Mouse (Mus musculus) forebrain, postnatal 0 days (tissue): ENCODE results near the gene Fndc3b. TPM values are rescaled to one million over a fixed set of nuclear protein-coding genes. Genes with fewer than 3 reads are reported as not detected.
A peak's percentile ranks its signal among the peaks of the same experiment; 100 is the strongest.

Experiments
- ATAC-seq: fragments of 200-750 bp; cut with Nextera tagmentation; 2 replicates; pipeline ENCODE4 v1.8.0; 2017; ENCODE audit warnings: mild to moderate bottlenecking, moderate library complexity
- DNase-seq: peaks from one replicate; pipeline ENCODE4 v3.0.0-alpha.2; 2015
- H3K27ac ChIP-seq: fragments of 300-500 bp; sonication (generic); 2 replicates; pipeline ENCODE4 v1.5.1; 2014; ENCODE audit warnings: low read depth, mild to moderate bottlenecking, antibody characterized with exemption, low read length, moderate library complexity, mixed read lengths
- H3K27me3 ChIP-seq: fragments of 300-500 bp; sonication (generic); 2 replicates; pipeline ENCODE4 v1.6.1; 2014; ENCODE audit warnings: mild to moderate bottlenecking, low read length, mixed read lengths; ENCODE audit not compliant: insufficient read depth
- H3K36me3 ChIP-seq: fragments of 300-500 bp; sonication (generic); 2 replicates; pipeline ENCODE4 v1.6.1; 2014; ENCODE audit warnings: mild to moderate bottlenecking, moderate library complexity; ENCODE audit not compliant: insufficient read depth
- H3K4me1 ChIP-seq: fragments of 300-500 bp; sonication (generic); 2 replicates; pipeline ENCODE4 v1.6.1; 2014; ENCODE audit warnings: antibody characterized with exemption; ENCODE audit not compliant: insufficient read depth
- H3K4me2 ChIP-seq: fragments of 300-500 bp; sonication (generic); 2 replicates; pipeline ENCODE4 v1.6.1; 2014; ENCODE audit warnings: low read depth, mild to moderate bottlenecking, moderate library complexity
- H3K4me3 ChIP-seq: fragments of 300-500 bp; sonication (generic); 2 replicates; pipeline ENCODE4 v1.5.1; 2014; ENCODE audit warnings: low read depth, low read length, mixed read lengths
- H3K9ac ChIP-seq: fragments of 300-500 bp; sonication (generic); 2 replicates; pipeline ENCODE4 v1.6.1; 2014; ENCODE audit warnings: mild to moderate bottlenecking
- H3K9me3 ChIP-seq: fragments of 300-500 bp; sonication (generic); 2 replicates; pipeline ENCODE4 v1.6.1; 2016; ENCODE audit warnings: low read length
- CTCF ChIP-seq: sonication (generic); IDR thresholded peaks from 2 replicates; pipeline ENCODE4 v1.5.1; 2016; ENCODE audit warnings: antibody characterized with exemption, control low read depth, low read depth
- WGBS: fragments of 180-500 bp; shearing (Covaris S2); extraction: QIAGEN DNeasy Blood & Tissue Kit; methylation state at CpG from one replicate; pipeline ENCODE4 v1.1.7; 2014; 5-methylcytosine and 5-hydroxymethylcytosine counted together
- polyA plus RNA-seq: library from polyadenylated mRNA; unstranded; fragments of >200 nt; fragmentation: Nextera tagmentation; extraction: Ambion mirVana; gene quantifications from 2 replicates; pipeline ENCODE4 v1.2.1, GENCODE M21; 2015
- total RNA-seq: library from RNA; depleted of rRNA; stranded (reverse); fragments of >200 nt; gene quantifications from 2 replicates; pipeline ENCODE4 v1.2.3, GENCODE M21; 2014

Gene Fndc3b
- total and polyA plus RNA-seq, 2 experiments from 2014 or later: 5.7 to 18.3 TPM

GRCm38 (mm10) chr3:27743271-27744145, 32.4 kb upstream of the Fndc3b start:
- ATAC-seq (no peak), DNase-seq (no peak)
- Histone ChIP-seq H3K4me2 (no peak overlapping the region), H3K9ac (no peak overlapping the region), H3K9me3 (no peaks in the 10 kb centered on the region), H3K27ac (no peak overlapping the region), H3K27me3 (no peaks in the 10 kb centered on the region), H3K36me3 (no peaks in the 10 kb centered on the region), H3K4me3 (no peak overlapping the region), H3K4me1 (no peaks in the 10 kb centered on the region)
- WGBS: 70% methylated on average over 9 of the region's 9 CpGs
- no peak for TF ChIP-seq CTCF

- Histone ChIP-seq H3K9ac (no peak overlapping the region), H3K4me2 (no peak overlapping the region), H3K9me3 (no peaks in the 10 kb centered on the region), H3K36me3 (no peaks in the 10 kb centered on the region), H3K4me1 (no peaks in the 10 kb centered on the region), H3K27me3 (no peaks in the 10 kb centered on the region), H3K4me3 (no peak overlapping the region), H3K27ac (no peak overlapping the region)
- no peak for TF ChIP-seq CTCF
- WGBS: 68% methylated on average over 2 of the region's 2 CpGs
- DNase-seq: no peak
- no peak for ATAC-seq
Observed at GRCm38 (mm10) chr3:27742124-27742523, 31.0 kb upstream of the Fndc3b start.

GRCm38 (mm10) chr3:27740136-27740535, 29.0 kb upstream of the Fndc3b start:
- WGBS: 50% methylated on average over 7 of the region's 7 CpGs
- H3K4me2 ChIP-seq: no peak overlapping the region
- no peak for TF ChIP-seq CTCF
- DNase-seq (peak; percentile 14), ATAC-seq (peak; percentile 61; the same call in 1 of the 2 replicates)
- no peak overlapping the region for H3K9ac ChIP-seq
- H3K27ac ChIP-seq: no peak overlapping the region
- H3K36me3 ChIP-seq: no peaks in the 10 kb centered on the region
- H3K27me3 ChIP-seq: no peaks in the 10 kb centered on the region
- H3K4me1 ChIP-seq: no peaks in the 10 kb centered on the region
- H3K4me3 ChIP-seq: no peak overlapping the region
- no peaks in the 10 kb centered on the region for H3K9me3 ChIP-seq

- DNase-seq: no peak
- Histone ChIP-seq H3K9me3 (no peaks in the 10 kb centered on the region), H3K9ac (no peak overlapping the region), H3K4me2 (peak overlapping the region; percentile 29), H3K27me3 (no peaks in the 10 kb centered on the region), H3K36me3 (no peaks in the 10 kb centered on the region), H3K4me1 (no peaks in the 10 kb centered on the region), H3K4me3 (peak overlapping the region; percentile 19; the same call in 1 of the 2 replicates), H3K27ac (no peak overlapping the region)
- peak; percentile 34; the same call in 1 of the 2 replicates for ATAC-seq
- no peak for TF ChIP-seq CTCF
- WGBS: 10% methylated on average over 9 of the region's 9 CpGs
Observed at GRCm38 (mm10) chr3:27736180-27736579, 25.1 kb upstream of the Fndc3b start.

GRCm38 (mm10) chr3:27735113-27735512, 24.0 kb upstream of the Fndc3b start:
- no peak overlapping the region for H3K9ac ChIP-seq
- H3K4me1 ChIP-seq: no peaks in the 10 kb centered on the region
- no peak overlapping the region for H3K4me2 ChIP-seq
- no peaks in the 10 kb centered on the region for H3K36me3 ChIP-seq
- WGBS: 80% methylated on average over 5 of the region's 5 CpGs
- H3K4me3 ChIP-seq: no peak overlapping the region
- no peak overlapping the region for H3K27ac ChIP-seq
- no peak for TF ChIP-seq CTCF
- no peak for DNase-seq
- no peaks in the 10 kb centered on the region for H3K27me3 ChIP-seq
- no peak for ATAC-seq
- no peaks in the 10 kb centered on the region for H3K9me3 ChIP-seq

- no peak for TF ChIP-seq CTCF
- 90% methylated on average over 8 of the region's 8 CpGs for WGBS
- H3K9me3 ChIP-seq: no peaks in the 10 kb centered on the region
- no peak overlapping the region for H3K9ac ChIP-seq
- ATAC-seq (no peak), DNase-seq (no peak)
- H3K4me2 ChIP-seq: no peak overlapping the region
- H3K4me3 ChIP-seq: no peak overlapping the region
- H3K36me3 ChIP-seq: no peaks in the 10 kb centered on the region
- no peaks in the 10 kb centered on the region for H3K27me3 ChIP-seq
- H3K27ac ChIP-seq: no peak overlapping the region
- H3K4me1 ChIP-seq: no peaks in the 10 kb centered on the region
Observed at GRCm38 (mm10) chr3:27728798-27729782, 18.0 kb upstream of the Fndc3b start.
